Mouse (Mus musculus): Measurements from ENCODE around the gene Ccdc194.

The Ccdc194 gene

DNA sequence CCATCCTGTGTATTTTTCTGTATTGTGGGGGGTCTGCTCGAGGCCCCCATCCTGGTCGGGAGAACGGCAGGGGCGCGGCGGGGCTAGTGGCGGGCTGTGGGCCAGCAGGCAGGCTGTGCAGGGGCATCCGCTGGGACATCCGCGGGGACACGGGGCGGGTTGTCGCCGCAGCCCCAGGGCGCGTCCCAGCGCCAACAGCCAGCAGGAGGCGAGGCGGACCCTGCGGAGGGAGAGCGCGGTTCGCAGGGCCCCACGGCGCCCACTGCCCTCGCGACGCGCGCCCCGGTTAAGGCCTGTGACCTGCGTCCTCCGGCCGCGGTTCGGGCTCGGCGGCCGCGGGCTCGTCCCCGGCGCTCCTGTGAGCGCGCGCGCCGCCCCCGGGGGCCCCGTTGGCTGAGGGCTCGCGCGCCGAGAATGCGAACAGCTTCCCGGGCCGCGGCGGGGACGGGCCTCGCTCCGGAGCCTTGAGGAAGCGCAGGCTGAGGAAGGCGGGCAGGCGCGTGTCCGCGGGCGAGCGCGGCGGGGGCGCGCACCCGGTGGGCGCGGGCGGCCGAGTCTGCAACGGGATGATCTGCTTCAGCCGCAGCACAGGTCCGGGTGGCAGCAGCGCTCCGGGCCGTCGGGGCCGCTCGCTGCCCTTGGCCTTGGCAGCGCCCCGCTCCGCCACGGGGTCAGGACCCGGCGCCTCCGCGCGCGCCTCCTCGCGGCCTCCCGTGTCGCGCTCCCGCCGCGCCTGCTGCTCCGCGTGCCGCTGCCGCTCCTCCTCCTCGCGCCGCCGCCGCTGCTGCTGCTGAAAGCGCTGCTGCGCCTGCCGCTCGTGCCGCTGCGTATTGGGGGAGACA, 49.2 kb downstream of the Ccdc194 start:
- DNase-seq (ENCODE audit: low spot score in 2 of 2) = peak; percentile 78 to 85

DNA sequence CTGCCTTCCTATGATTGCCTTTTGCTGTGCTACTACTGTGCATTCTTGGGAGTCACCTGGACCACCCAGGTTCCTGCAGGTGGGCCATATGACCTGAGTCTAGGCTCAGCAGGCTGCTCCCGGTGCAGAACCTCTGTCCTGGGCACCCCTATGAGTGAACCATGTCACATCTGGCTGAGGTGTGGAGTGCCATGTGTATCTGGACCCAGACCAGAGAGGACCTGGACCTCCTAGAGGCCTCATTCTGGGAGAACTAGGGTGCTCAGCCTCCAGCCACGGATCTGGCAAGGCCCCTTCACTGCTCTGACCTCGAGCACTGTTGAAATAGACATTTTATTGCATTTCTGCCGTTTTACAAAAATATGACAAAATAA, 49.8 kb downstream of the Ccdc194 start:
- no peak for DNase-seq (ENCODE audit: low spot score in 2 of 2)

- no peak for DNase-seq (ENCODE audit: low spot score in 2 of 2)
Measured at GRCm38 (mm10) chr8:71474785-71475701, 50.5 kb downstream of the Ccdc194 start.

GRCm38 (mm10) chr8:71474344-71474743, 51.2 kb downstream of the Ccdc194 start:
- no peak for DNase-seq (ENCODE audit: low spot score in 2 of 2)

DNA sequence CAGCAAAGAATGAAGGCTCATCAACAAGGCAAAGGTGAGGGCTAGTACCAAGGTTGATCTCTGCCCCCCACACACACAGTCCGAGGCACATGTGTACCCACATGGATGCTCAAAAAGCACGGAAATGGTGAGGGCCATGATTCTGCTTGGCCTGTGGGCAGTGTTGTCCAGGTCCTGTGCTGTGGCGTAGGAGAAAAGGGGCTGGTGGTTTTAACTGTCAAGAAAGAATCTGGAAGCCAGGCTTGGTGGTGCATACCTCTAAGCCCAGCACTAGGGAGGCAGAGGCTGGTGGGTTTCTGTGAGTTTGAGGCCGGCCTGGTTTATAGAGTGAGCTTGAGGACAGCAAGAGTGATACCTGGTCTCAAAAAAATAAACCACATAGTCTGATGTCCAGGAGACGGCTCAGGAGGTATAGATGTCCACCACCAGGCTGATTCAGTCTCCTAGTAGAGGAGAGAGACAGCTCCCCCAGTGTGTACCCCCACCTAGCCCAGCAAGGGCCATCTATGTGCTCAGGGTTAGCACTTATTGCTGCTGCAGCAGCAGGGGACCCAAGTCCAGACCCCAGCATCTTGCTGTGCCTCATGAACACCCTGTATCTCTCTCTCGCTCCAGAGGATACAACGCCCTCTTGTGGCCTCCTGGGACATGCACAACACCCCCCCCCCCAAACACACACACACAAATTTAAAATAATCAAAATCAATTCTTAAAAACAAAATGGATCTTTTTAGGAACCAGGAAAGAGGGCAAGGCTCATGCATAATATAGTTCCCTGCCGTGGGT, 52.7 kb downstream of the Ccdc194 start:
- no peak for DNase-seq (ENCODE audit: low spot score in 2 of 2)

- no peak for DNase-seq (ENCODE audit: low spot score in 2 of 2)
Measured at GRCm38 (mm10) chr8:71471861-71472260, 53.6 kb downstream of the Ccdc194 start.

GRCm38 (mm10) chr8:71470913-71471255, 54.6 kb downstream of the Ccdc194 start:
- no peak for DNase-seq (ENCODE audit: low spot score in 2 of 2)

DNA sequence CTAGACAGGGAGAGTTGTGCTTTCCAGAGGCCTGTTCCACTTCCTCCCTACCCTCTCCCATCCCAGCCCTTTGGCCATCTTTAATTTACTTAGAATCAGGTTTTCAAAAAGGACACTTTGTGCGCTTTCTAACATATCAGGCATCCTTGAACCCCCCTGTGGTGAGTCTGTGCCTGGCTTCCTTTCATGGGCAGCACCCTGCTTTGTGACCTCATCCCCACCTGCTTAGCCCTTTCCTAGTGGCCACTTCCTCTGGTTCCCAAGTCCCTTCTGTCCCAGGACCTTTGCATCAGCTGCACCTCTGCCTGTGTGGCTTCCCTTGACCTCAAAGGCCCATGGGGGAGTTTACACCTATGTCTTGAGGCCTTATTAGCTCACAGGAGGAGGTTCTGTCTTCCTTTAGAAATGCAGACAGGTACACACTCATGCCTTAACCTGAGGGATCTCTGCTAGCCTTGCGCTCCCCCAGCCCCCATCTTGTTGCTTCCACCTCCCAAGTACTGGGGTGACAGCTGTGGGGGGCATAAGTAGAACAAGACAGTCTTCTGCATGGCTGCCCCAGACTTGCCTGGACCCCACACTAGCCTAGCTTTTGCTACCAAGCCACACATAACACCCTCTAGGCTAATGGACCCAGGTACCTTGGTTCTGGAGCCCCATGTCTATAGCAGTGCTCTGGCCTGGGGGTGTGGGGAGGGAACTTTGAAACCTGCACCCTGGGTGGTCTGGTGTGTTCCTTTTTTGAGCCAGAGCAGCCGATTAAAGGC, 55.2 kb downstream of the Ccdc194 start:
- no peak for DNase-seq (ENCODE audit: low spot score in 2 of 2)
